Mouse (Mus musculus) olfactory bulb, adult 2 months (tissue): ENCODE measurements at regions not wholly inside any gene's neighbourhood (a gene's known extent, or its start where the extent isn't known, plus 50 kb on each side); places are given as distances from the start of the nearest gene placed in this dataset.

Experiments
- CTCF ChIP-seq: fragments of 200-500 bp; IDR thresholded peaks from 2 replicates; pipeline ENCODE4 v1.5.1; 2012; ENCODE audit warnings: low read depth, mild to moderate bottlenecking, low read length, moderate library complexity; ENCODE audit not compliant: insufficient read depth
- POLR2A ChIP-seq: fragments of 200-500 bp; IDR thresholded peaks from 2 replicates; pipeline ENCODE4 v1.6.1; 2012; ENCODE audit warnings: mild to moderate bottlenecking, low read depth, low read length, moderate library complexity; ENCODE audit not compliant: insufficient read depth

GRCm38 (mm10) chr8:116398565-116399205 lies 106.1 kb upstream of the Dynlrb2 start:
- TF ChIP-seq POLR2A = no peak
- TF ChIP-seq CTCF = no peak
